11 mouse cellular contexts compared by ENCODE assay signal in genomic region chr17:63056976-63057375, GRCm38 (mm10).
"Had no signal": no experiment of that assay in that cellular context is flagged by ENCODE, and none has a peak within 500 bp of the region (broad histone marks: within the 10 kb centered on the region; RNA-seq: fewer than 3 reads in every experiment).

No protein-coding gene starts in this region.

- H3K4me2 ChIP-seq: kidney, embryonic 15.5 days; liver, embryonic 13.5 days; midbrain, embryonic 11.5 days had no signal

- H3K9ac ChIP-seq: kidney, embryonic 15.5 days; liver, embryonic 13.5 days had no signal

- H3K27ac ChIP-seq: kidney, embryonic 15.5 days; left cerebral cortex, adult 2 months; liver, embryonic 13.5 days had no signal

- H3K4me1 ChIP-seq: kidney, embryonic 15.5 days; liver, embryonic 13.5 days had no signal

- H3K9me3 ChIP-seq: kidney, embryonic 15.5 days; liver, embryonic 13.5 days had no signal

- H3K27me3 ChIP-seq: kidney, embryonic 15.5 days; liver, embryonic 13.5 days had no signal

- DNase-seq: kidney, postnatal 10 days; kidney, postnatal 4 days; liver, embryonic 13.5 days; lung, adult 2 months; lung, postnatal 14 days; lung, postnatal 4 days; midbrain, embryonic 14.5 days; thymus, postnatal 36 days had no signal

- H3K4me3 ChIP-seq: kidney, embryonic 15.5 days; left cerebral cortex, adult 2 months; liver, embryonic 13.5 days had no signal

- H3K36me3 ChIP-seq: kidney, embryonic 15.5 days; liver, embryonic 13.5 days had no signal
